Mouse (Mus musculus): Measurements from ENCODE around the gene Iars2.

GRCm38 (mm10) chr1:185253140-185253892, 75.9 kb downstream of the Iars2 start:
- TF ChIP-seq POLR2A (IDR thresholded peaks at IDR 0.05; ENCODE audit: extremely low read depth, insufficient read depth, low read length) (no peak), CTCF (IDR thresholded peaks at IDR 0.05; ENCODE audit: low read depth, low read length) (no peak)
